Mouse (Mus musculus) midbrain, embryonic 14.5 days (tissue): ENCODE measurements around the gene Mto1. TPM values are rescaled to one million over a fixed set of nuclear protein-coding genes. Genes with fewer than 3 reads are reported as not detected.

Experiments used
- ATAC-seq: fragments of 200-750 bp; cut with Nextera tagmentation; 2 replicates; pipeline ENCODE4 v1.8.0; 2017; ENCODE audit warnings: moderate number of reproducible peaks, moderate library complexity; ENCODE audit not compliant: low FRiP score, low TSS enrichment
- DNase-seq: peaks from one replicate; pipeline ENCODE4 v3.0.0-alpha.2; 2015
- H3K27ac ChIP-seq: fragments of 300-500 bp; sonication (generic); replicated peaks from 2 replicates; pipeline ENCODE4 v1.5.1; 2014; ENCODE audit warnings: mild to moderate bottlenecking, low read depth, low read length, moderate library complexity
- H3K27me3 ChIP-seq: fragments of 300-500 bp; sonication (generic); 2 replicates; pipeline ENCODE4 v1.6.1; 2014; ENCODE audit warnings: low read length, control low read depth, mixed read lengths; ENCODE audit not compliant: control insufficient read depth, insufficient read depth
- H3K36me3 ChIP-seq: fragments of 300-500 bp; sonication (generic); 2 replicates; pipeline ENCODE4 v1.6.1; 2014; ENCODE audit warnings: low read length, control low read depth; ENCODE audit not compliant: control insufficient read depth, insufficient read depth
- H3K4me1 ChIP-seq: fragments of 300-500 bp; sonication (generic); 2 replicates; pipeline ENCODE4 v1.6.1; 2014; ENCODE audit warnings: mild to moderate bottlenecking, antibody characterized with exemption, low read length, control low read depth; ENCODE audit not compliant: control insufficient read depth, insufficient read depth
- H3K4me2 ChIP-seq: fragments of 300-500 bp; sonication (generic); 2 replicates; pipeline ENCODE4 v1.6.1; 2014; ENCODE audit warnings: mild to moderate bottlenecking, low read length, moderate library complexity
- H3K4me3 ChIP-seq: fragments of 300-500 bp; sonication (generic); replicated peaks from 2 replicates; pipeline ENCODE4 v1.5.1; 2014; ENCODE audit warnings: low read depth, low read length
- H3K9ac ChIP-seq: fragments of 300-500 bp; sonication (generic); replicated peaks from 2 replicates; pipeline ENCODE4 v1.6.1; 2014; ENCODE audit warnings: mild to moderate bottlenecking, low read length, moderate library complexity
- H3K9me3 ChIP-seq: fragments of 300-500 bp; sonication (generic); 2 replicates; pipeline ENCODE4 v1.6.1; 2016; ENCODE audit warnings: low read length, control low read depth, mixed read lengths; ENCODE audit not compliant: control insufficient read depth
- WGBS: fragments of 180-500 bp; shearing (Covaris S2); extraction: QIAGEN DNeasy Blood & Tissue Kit; methylation state at CpG from one replicate; pipeline ENCODE4 v1.1.7; 2014; 5-methylcytosine and 5-hydroxymethylcytosine counted together
- polyA plus RNA-seq: library from polyadenylated mRNA; unstranded; fragments of >200 nt; fragmentation: Nextera tagmentation; extraction: Ambion mirVana; gene quantifications from 2 replicates; pipeline ENCODE4 v1.2.1, GENCODE M21; 2014

The Mto1 gene
- 22.3 and 27.4 TPM in 2 replicates for polyA plus RNA-seq

DNA sequence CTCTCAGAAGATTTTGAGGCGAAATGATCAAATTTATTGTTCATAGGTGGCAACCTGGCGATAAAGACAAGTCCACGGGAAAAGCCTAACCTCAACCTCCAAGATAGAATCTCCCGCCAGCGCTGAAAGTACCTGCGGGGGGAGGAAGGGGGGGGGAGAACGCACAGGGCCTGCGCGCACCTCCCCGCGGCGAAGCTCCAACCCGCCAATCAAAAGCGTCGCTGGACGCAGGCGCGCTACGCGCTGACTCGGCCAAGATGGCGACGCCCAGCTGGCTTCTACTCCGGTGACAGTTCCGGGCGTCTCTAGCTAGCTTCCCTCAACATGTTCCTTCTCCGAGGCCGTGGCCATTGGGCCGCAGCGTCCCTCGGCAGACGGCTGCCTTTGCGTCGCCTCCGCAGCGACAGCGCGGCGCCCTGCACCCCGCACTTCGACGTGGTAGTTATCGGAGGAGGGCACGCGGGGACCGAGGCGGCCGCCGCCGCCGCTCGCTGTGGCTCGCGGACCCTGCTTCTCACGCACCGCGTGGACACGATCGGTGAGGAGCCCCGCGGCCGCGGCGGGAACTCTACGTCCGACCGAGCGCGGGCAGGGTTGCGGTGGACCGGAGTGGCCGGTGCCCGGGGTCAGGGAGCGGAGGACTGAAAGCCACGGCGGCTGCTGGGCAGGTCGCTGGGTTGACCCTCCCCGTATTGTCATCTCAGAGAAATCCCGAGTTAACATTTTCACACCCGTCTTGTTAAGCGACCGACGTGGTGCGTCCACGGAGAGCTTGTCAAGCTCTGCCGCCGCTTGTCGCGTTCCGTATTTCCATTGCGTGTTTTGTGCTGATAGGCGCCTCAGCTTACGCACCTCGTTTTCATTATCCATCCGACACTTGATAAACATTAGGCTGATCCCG is at the start of gene Mto1, which contains the start of gene Gm17324:
Gene Mto1 (plus strand): TSS at position 236 of the 901 bp plus-strand sequence.
Gene Gm17324 (minus strand): TSS at position 814 of the 901 bp plus-strand sequence.
- no peaks in the 10 kb centered on the region for H3K9me3 ChIP-seq
- H3K4me1 ChIP-seq = peaks cover 9% of the 10 kb centered on the region
- peak within 1 kb of the TSS; percentile 86 for H3K9ac ChIP-seq
- peak; percentile 97 for DNase-seq
- peaks cover 26% of the 10 kb centered on the region for H3K36me3 ChIP-seq
- H3K27me3 ChIP-seq = peaks cover 25% of the 10 kb centered on the region
- H3K27ac ChIP-seq = peak within 1 kb of the TSS; percentile 93
- H3K4me2 ChIP-seq = peak within 1 kb of the TSS; percentile 59
- ATAC-seq = peak; percentile 96
- WGBS = under 1% methylated on average over 96 of the region's 96 CpGs
- peak within 1 kb of the TSS; percentile 94 for H3K4me3 ChIP-seq

DNA sequence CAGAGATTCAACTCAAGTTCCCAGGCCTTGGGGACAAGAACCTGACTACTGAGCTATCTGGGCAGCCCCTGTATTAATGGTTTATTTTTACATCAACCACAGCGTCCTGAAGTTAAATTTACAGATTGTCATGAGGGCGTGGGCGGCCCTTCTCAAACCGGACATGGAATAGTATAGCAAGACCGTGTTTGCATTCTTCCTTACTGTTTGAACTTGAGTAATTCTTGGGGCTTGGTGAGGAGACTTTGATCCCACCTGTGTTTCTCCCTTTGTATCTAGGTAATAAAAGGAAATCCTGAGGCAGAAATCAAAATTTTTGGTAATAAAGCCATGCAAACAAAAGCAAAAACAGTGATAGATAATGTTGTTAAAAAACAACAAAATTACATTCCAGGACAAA is 47.4 kb upstream of the Mto1 start:
- Histone ChIP-seq H3K27ac (no peak overlapping the region), H3K9ac (no peak overlapping the region), H3K36me3 (no peaks in the 10 kb centered on the region), H3K4me1 (peaks cover 4% of the 10 kb centered on the region; the same call in 1 of the 2 replicates), H3K4me3 (no peak overlapping the region), H3K4me2 (no peak overlapping the region), H3K9me3 (no peaks in the 10 kb centered on the region), H3K27me3 (peaks cover 23% of the 10 kb centered on the region)
- ATAC-seq (no peak), DNase-seq (no peak)
- 95% methylated on average over 5 of the region's 5 CpGs for WGBS

DNA sequence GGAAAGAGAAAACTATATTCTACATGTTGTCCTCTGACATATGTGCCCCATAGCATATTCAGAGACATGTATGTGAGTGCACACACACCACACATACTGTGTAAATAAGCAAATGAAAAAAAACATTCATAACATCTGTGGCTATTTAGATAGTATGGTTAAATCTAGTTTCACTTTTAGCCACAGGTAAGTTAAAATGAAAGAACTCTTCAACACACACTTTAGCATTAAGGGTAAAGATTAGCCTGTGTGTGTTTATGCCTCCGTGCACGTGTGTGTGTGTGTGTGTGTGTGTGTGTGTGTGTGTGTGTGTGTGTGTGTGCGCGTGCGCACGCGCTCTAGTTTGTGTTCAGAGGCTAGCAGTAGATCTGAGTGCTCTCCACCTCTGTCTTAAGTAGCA is 46.4 kb upstream of the Mto1 start:
- Histone ChIP-seq H3K36me3 (no peaks in the 10 kb centered on the region), H3K27me3 (peaks cover 13% of the 10 kb centered on the region), H3K4me1 (no peaks in the 10 kb centered on the region), H3K9me3 (no peaks in the 10 kb centered on the region), H3K4me2 (no peak overlapping the region), H3K9ac (no peak overlapping the region), H3K4me3 (no peak overlapping the region), H3K27ac (no peak overlapping the region)
- DNase-seq (no peak), ATAC-seq (no peak)
- WGBS = 95% methylated on average over 7 of the region's 7 CpGs

DNA sequence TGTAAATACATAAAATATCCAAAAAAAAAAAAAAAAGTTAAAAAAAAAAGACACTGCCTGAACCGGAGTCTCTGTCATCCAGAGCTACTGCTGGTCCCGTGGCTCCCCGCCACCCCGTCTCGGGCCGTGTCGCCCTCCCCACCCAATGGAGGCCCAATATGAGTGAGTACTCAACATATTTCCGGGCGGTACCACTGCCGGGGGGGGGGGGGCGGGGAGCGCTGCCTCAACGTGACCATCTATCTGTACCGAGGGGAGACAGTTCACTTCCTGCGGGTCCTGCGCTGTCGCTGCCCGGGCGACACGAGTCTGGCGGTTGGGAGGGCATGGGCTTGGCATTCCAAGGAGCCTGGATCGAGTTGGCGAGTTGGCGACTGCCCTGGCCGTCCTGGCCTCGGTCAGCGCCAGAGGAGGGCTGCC is 20.6 kb upstream of the Mto1 start:
- no peak overlapping the region for H3K27ac ChIP-seq

DNA sequence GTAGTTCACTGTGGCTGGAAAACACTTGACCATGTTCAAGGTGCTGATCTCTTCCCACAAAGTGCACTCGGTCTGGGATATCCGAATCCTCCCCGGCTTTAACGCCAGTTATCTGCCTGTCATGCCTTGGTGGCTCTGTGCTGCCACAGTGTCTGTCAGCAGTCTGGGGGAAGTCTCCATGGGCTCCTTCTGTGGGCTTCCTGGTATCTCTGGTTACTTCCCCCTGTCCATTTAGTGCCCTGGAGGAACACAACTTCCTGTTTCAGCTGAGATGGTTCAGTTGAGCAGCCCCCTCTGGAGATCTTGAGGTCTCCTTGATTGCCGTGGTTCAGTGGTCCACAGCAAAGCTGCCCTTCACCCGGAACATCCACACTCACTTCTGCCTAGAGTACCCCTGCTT is 19.8 kb upstream of the Mto1 start:
- H3K4me3 ChIP-seq = no peak overlapping the region
- no peak overlapping the region for H3K27ac ChIP-seq
- no peak overlapping the region for H3K9ac ChIP-seq
- H3K27me3 ChIP-seq = no peaks in the 10 kb centered on the region
- H3K4me1 ChIP-seq = no peaks in the 10 kb centered on the region
- DNase-seq (no peak), ATAC-seq (no peak)
- no peaks in the 10 kb centered on the region for H3K9me3 ChIP-seq
- no peaks in the 10 kb centered on the region for H3K36me3 ChIP-seq
- 78% methylated on average over 6 of the region's 6 CpGs for WGBS
- no peak overlapping the region for H3K4me2 ChIP-seq

More for the DNA sequence above, 20.6 kb upstream of the Mto1 start:
- Histone ChIP-seq H3K9me3 (no peaks in the 10 kb centered on the region), H3K9ac (peak overlapping the region; percentile 31; the same call in 1 of the 2 replicates), H3K4me2 (peak overlapping the region; percentile 52), H3K4me3 (peak overlapping the region; percentile 28), H3K36me3 (no peaks in the 10 kb centered on the region), H3K27me3 (no peaks in the 10 kb centered on the region), H3K4me1 (no peaks in the 10 kb centered on the region)
- DNase-seq (peak; percentile 24), ATAC-seq (peak; percentile 46; the same call in 1 of the 2 replicates)
- 33% methylated on average over 27 of the region's 27 CpGs for WGBS

DNA sequence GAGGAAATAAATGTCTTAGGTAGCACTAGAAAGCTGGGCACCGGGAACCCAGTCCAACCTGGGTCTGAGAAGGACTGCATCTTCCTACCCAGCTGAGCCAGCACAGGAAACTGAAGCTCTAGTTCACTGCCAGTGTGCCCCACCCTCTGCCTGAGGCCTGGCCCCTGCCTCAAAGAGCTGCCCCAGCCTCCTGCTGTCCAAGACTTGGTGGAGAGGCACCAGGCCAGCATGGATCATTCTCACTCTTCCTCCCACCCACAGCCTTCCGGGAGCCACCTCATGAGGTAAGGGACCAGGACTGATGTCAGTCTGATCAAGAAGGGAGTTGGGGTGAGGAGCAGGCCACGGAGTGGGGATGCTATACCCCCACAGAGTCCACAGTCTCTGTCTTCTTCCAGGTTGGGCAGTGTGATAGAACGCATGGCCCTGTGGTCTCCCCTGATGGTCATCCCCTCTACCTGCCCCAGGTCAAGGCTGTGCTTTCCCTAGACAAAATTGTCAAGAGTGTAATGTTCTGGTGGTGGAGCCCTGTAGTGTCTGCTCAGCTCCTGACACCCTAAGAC is 19.1 kb upstream of the Mto1 start:
- 85% methylated on average over 4 of the region's 4 CpGs for WGBS
- H3K27me3 ChIP-seq = no peaks in the 10 kb centered on the region
- H3K9me3 ChIP-seq = no peaks in the 10 kb centered on the region
- H3K9ac ChIP-seq = no peak overlapping the region
- H3K4me1 ChIP-seq = no peaks in the 10 kb centered on the region
- H3K4me2 ChIP-seq = no peak overlapping the region
- H3K27ac ChIP-seq = no peak overlapping the region
- H3K4me3 ChIP-seq = no peak overlapping the region
- no peak for DNase-seq
- no peak for ATAC-seq
- no peaks in the 10 kb centered on the region for H3K36me3 ChIP-seq

DNA sequence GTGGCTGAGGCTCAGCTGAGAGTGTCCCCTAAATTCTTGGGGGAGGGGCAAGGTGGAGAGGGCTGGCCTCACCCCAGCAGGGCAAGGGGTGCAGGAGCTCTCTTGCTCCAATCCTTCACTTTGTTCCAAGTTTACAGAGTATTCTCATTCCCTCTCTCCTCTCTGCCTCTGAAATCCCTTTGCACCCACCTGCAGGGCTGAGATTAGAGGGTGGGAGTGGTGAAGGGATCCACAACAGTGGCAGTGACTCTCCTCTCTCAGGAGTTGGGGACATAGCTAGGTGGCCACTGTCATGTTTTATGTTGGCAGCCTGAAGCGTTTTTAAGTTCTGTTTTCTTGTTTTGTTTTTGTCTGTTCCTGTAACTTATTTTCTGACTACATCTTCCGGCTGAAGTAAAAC is 18.5 kb upstream of the Mto1 start:
- H3K4me1 ChIP-seq = no peaks in the 10 kb centered on the region
- WGBS = 61% methylated on average over 2 of the region's 2 CpGs
- no peak overlapping the region for H3K4me3 ChIP-seq
- no peak for DNase-seq
- no peak overlapping the region for H3K27ac ChIP-seq
- no peak for ATAC-seq
- no peaks in the 10 kb centered on the region for H3K9me3 ChIP-seq
- no peaks in the 10 kb centered on the region for H3K36me3 ChIP-seq
- H3K27me3 ChIP-seq = no peaks in the 10 kb centered on the region
- no peak overlapping the region for H3K9ac ChIP-seq
- H3K4me2 ChIP-seq = no peak overlapping the region

DNA sequence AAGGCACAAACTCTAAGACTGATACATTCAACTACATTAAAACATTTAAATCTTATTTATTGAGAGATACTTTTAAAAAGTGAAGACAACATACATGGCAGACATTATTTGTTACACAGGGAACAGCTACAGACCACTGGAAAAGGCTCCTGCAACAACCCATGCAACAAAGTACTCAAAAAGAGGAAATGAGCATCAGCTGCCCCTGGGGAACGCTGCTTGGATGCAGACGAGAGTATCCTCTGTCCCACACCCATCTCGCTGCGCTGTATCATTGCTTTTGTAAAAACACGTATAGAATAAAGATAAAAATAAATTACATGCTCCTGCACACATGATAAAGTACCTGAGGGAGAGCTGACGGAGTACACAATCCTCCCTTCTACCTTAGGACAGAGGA is 17.5 kb upstream of the Mto1 start:
- Histone ChIP-seq H3K27me3 (no peaks in the 10 kb centered on the region), H3K4me1 (no peaks in the 10 kb centered on the region), H3K9ac (no peak overlapping the region), H3K36me3 (no peaks in the 10 kb centered on the region), H3K4me3 (no peak overlapping the region), H3K4me2 (no peak overlapping the region), H3K9me3 (no peaks in the 10 kb centered on the region), H3K27ac (no peak overlapping the region)
- no peak for ATAC-seq
- WGBS = 86% methylated on average over 6 of the region's 6 CpGs
- DNase-seq = no peak
